12 mouse cellular contexts compared by ENCODE assay signal in genomic region chr4:124682270-124682669, GRCm38 (mm10). TPM values are rescaled to one million over a fixed set of nuclear protein-coding genes. Genes with fewer than 3 reads are reported as not detected.
DNase-seq lines count a peak whose midpoint lies in the region; ATAC-seq and TF ChIP-seq lines count a peak whose summit lies in the region.
"Had no signal": no experiment of that assay in that cellular context is flagged by ENCODE, and none has a peak within 500 bp of the region (broad histone marks: within the 10 kb centered on the region; RNA-seq: fewer than 3 reads in every experiment).

No protein-coding gene starts in this region.

- in situ Hi-C loops in Patski (cut with MboI; ENCODE audit: low pct_unique_long_range_greater_than_20kb), result no loop called here

- no peak overlapping the region for H3K27ac ChIP-seq in liver, embryonic 14.5 days
- H3K27ac ChIP-seq in intestine, postnatal 0 days (ENCODE audit: low read depth, low read length), result no peak overlapping the region
- H3K27ac ChIP-seq: forebrain, embryonic 10.5 days had no signal

- H3K4me1 ChIP-seq in liver, embryonic 14.5 days (replicated peaks; ENCODE audit: control insufficient read depth in 2 of 2, insufficient read depth in 2 of 2, low read length in 1 of 2), result no peaks in the 10 kb centered on the region
- no peaks in the 10 kb centered on the region for H3K4me1 ChIP-seq in intestine, postnatal 0 days (replicated peaks; ENCODE audit: control insufficient read depth, insufficient read depth, low read length)
- H3K4me1 ChIP-seq: forebrain, embryonic 10.5 days had no signal

- no peak for DNase-seq in liver, embryonic 14.5 days (ENCODE audit: low read depth in 3 of 3, low spot score in 3 of 3)
- DNase-seq in liver (no peak), Patski (ENCODE audit: low read depth, low spot score) (no peak)
- DNase-seq in gastrocnemius, postnatal 4 days (ENCODE audit: low spot score in 2 of 2), result no peak
- DNase-seq in cerebellum, postnatal 25 days, result no peak
- DNase-seq: cerebellum, adult 8-10 months; kidney, adult 9 months; thymus, postnatal 36 days had no signal

- no peak overlapping the region for H3K4me3 ChIP-seq in liver, embryonic 14.5 days (ENCODE audit: insufficient read depth in 1 of 2, low read depth in 2 of 2, low read length in 2 of 2)
- H3K4me3 ChIP-seq in intestine, postnatal 0 days (ENCODE audit: low read depth, low read length), result no peak overlapping the region
- H3K4me3 ChIP-seq: forebrain, embryonic 10.5 days had no signal

- H3K9me3 ChIP-seq in liver, embryonic 14.5 days (ENCODE audit: control insufficient read depth, low read length), result no peaks in the 10 kb centered on the region
- H3K9me3 ChIP-seq in intestine, postnatal 0 days (ENCODE audit: control insufficient read depth), result no peaks in the 10 kb centered on the region
- H3K9me3 ChIP-seq: forebrain, embryonic 10.5 days had no signal

- no peak overlapping the region for H3K4me2 ChIP-seq in liver, embryonic 14.5 days (ENCODE audit: low read depth)
- no peak overlapping the region for H3K4me2 ChIP-seq in intestine, postnatal 0 days (replicated peaks; ENCODE audit: low read depth)

- CTCF ChIA-PET in Patski (lab: Charles Lee), result no interaction called here

- POLR2A ChIA-PET in Patski (lab: Charles Lee), result no interaction called here

- TF ChIP-seq EP300 in liver, embryonic 14.5 days (IDR thresholded peaks at IDR 0.05; ENCODE audit: low read depth), result no peak

- H3K9ac ChIP-seq in liver, embryonic 14.5 days (replicated peaks), result no peak overlapping the region
- no peak overlapping the region for H3K9ac ChIP-seq in intestine, postnatal 0 days (ENCODE audit: low read depth, low read length)

- WGBS in liver, embryonic 14.5 days (ENCODE audit: insufficient replicate concordance), result 63% methylated on average over 7 of the region's 7 CpGs
- 52% methylated on average over 7 of the region's 7 CpGs for WGBS in intestine, postnatal 0 days

- no peak for ATAC-seq in liver, embryonic 14.5 days (ENCODE audit: insufficient read depth)
- ATAC-seq in CD4-positive, CD25-positive, alpha-beta regulatory T cell, adult 4 months, result peak; percentile 51
- ATAC-seq in Patski, result no peak
- ATAC-seq in intestine, postnatal 0 days, result no peak

- peaks cover 38% of the 10 kb centered on the region for H3K36me3 ChIP-seq in liver, embryonic 14.5 days (replicated peaks; ENCODE audit: control insufficient read depth, insufficient read depth, low read depth)
- peaks cover 58% of the 10 kb centered on the region for H3K36me3 ChIP-seq in intestine, postnatal 0 days (ENCODE audit: control insufficient read depth, insufficient read depth)

- peak; percentile 44 for TF ChIP-seq CTCF in liver, embryonic 14.5 days (IDR thresholded peaks at IDR 0.05; ENCODE audit: low read depth)
- peak; percentile 60 for TF ChIP-seq CTCF in Patski (IDR thresholded peaks at IDR 0.05)
- TF ChIP-seq CTCF in intestine, postnatal 0 days (IDR thresholded peaks at IDR 0.05; ENCODE audit: low read depth), result peak; percentile 73

- H3K27me3 ChIP-seq in liver, embryonic 14.5 days (ENCODE audit: control insufficient read depth, insufficient read depth, low read length), result no peaks in the 10 kb centered on the region
- H3K27me3 ChIP-seq in Patski, result no peaks in the 10 kb centered on the region
- H3K27me3 ChIP-seq in intestine, postnatal 0 days (replicated peaks; ENCODE audit: control insufficient read depth, insufficient read depth, low read length), result no peaks in the 10 kb centered on the region

RNA-seq across cellular contexts. Expression of gene Utp11, which starts 11.1 kb away (rescaled TPM):
- polyA plus RNA-seq in liver, embryonic 14.5 days (2012; rRNA removed), result 7.5 and 16.4 TPM in 2 replicates
- polyA plus RNA-seq in liver, embryonic 14.5 days (2014; fragmentation: Nextera tagmentation; extraction: Ambion mirVana), result 20.8 and 22.4 TPM in 2 replicates
- 10 to 100 TPM; 83.1 to 87.9 TPM for polyA plus RNA-seq in CD4-positive, CD25-positive, alpha-beta regulatory T cell, adult 4 months (2017; shearing (Covaris generic))
- 40.6 TPM for polyA plus RNA-seq in Patski (2021)
- polyA plus RNA-seq in intestine, postnatal 0 days (2015; fragmentation: Nextera tagmentation; extraction: Ambion mirVana), result 29.6 and 32.3 TPM in 2 replicates
- 10 to 100 TPM; 32.1 to 39.2 TPM for total RNA-seq in gastrocnemius, postnatal 4 days (2021)

RNA-seq across cellular contexts. Expression of gene Fhl3, which starts 18.2 kb away (rescaled TPM):
- polyA plus RNA-seq in liver, embryonic 14.5 days (2012; rRNA removed), result 2.8 TPM in 2 replicates
- 2.7 and 2.9 TPM in 2 replicates for polyA plus RNA-seq in liver, embryonic 14.5 days (2014; fragmentation: Nextera tagmentation; extraction: Ambion mirVana)
- 10 to 100 TPM in 1 of 2 experiments, 1 to 10 TPM in 1; 6.6 to 11.0 TPM for polyA plus RNA-seq in CD4-positive, CD25-positive, alpha-beta regulatory T cell, adult 4 months (2017; shearing (Covaris generic))
- polyA plus RNA-seq in Patski (2021), result 35.5 TPM
- polyA plus RNA-seq in intestine, postnatal 0 days (2015; fragmentation: Nextera tagmentation; extraction: Ambion mirVana), result 3.8 TPM in 2 replicates
- 10 to 100 TPM; 73.0 to 81.8 TPM for total RNA-seq in gastrocnemius, postnatal 4 days (2021)

RNA-seq across cellular contexts. Expression of gene Pou3f1, which starts 25.7 kb away (rescaled TPM):
- 0.01 and 0.02 TPM in 2 replicates for polyA plus RNA-seq in liver, embryonic 14.5 days (2012; rRNA removed)
- polyA plus RNA-seq in liver, embryonic 14.5 days (2014; fragmentation: Nextera tagmentation; extraction: Ambion mirVana), result not detected in 2 replicates
- not detected for polyA plus RNA-seq in CD4-positive, CD25-positive, alpha-beta regulatory T cell, adult 4 months (2017; shearing (Covaris generic))
- polyA plus RNA-seq in Patski (2021), result 0.24 TPM
- 0.08 TPM in 1 of 2 replicates, not detected in the other for polyA plus RNA-seq in intestine, postnatal 0 days (2015; fragmentation: Nextera tagmentation; extraction: Ambion mirVana)
- 1 to 10 TPM; 4.2 to 4.4 TPM for total RNA-seq in gastrocnemius, postnatal 4 days (2021)
- total RNA-seq: adrenal gland, adult 18-20 months had no signal

RNA-seq across cellular contexts. Expression of gene Sf3a3, which starts 32.3 kb away (rescaled TPM):
- 21.2 and 42.1 TPM in 2 replicates for polyA plus RNA-seq in liver, embryonic 14.5 days (2012; rRNA removed)
- 59.2 and 63.6 TPM in 2 replicates for polyA plus RNA-seq in liver, embryonic 14.5 days (2014; fragmentation: Nextera tagmentation; extraction: Ambion mirVana)
- polyA plus RNA-seq in CD4-positive, CD25-positive, alpha-beta regulatory T cell, adult 4 months (2017; shearing (Covaris generic)), result 100 to 1,000 TPM; 104 to 108 TPM
- 59.3 TPM for polyA plus RNA-seq in Patski (2021)
- 45.3 and 45.7 TPM in 2 replicates for polyA plus RNA-seq in intestine, postnatal 0 days (2015; fragmentation: Nextera tagmentation; extraction: Ambion mirVana)
- 10 to 100 TPM; 38.0 to 46.9 TPM for total RNA-seq in gastrocnemius, postnatal 4 days (2021)

RNA-seq across cellular contexts. Expression of gene Inpp5b, which starts 59.4 kb away (rescaled TPM):
- 36.6 and 40.3 TPM in 2 replicates for polyA plus RNA-seq in liver, embryonic 14.5 days (2012; rRNA removed)
- 36.7 and 40.0 TPM in 2 replicates for polyA plus RNA-seq in liver, embryonic 14.5 days (2014; fragmentation: Nextera tagmentation; extraction: Ambion mirVana)
- 100 to 1,000 TPM in 1 of 2 experiments, 10 to 100 TPM in 1; 88.0 to 146 TPM for polyA plus RNA-seq in CD4-positive, CD25-positive, alpha-beta regulatory T cell, adult 4 months (2017; shearing (Covaris generic))
- polyA plus RNA-seq in Patski (2021), result 15.6 TPM
- 22.4 and 23.0 TPM in 2 replicates for polyA plus RNA-seq in intestine, postnatal 0 days (2015; fragmentation: Nextera tagmentation; extraction: Ambion mirVana)
- 10 to 100 TPM; 15.6 to 17.7 TPM for total RNA-seq in gastrocnemius, postnatal 4 days (2021)
